Mouse (Mus musculus): Measurements from ENCODE around the gene Ppp2r5c.

Ppp2r5c gene

DNA sequence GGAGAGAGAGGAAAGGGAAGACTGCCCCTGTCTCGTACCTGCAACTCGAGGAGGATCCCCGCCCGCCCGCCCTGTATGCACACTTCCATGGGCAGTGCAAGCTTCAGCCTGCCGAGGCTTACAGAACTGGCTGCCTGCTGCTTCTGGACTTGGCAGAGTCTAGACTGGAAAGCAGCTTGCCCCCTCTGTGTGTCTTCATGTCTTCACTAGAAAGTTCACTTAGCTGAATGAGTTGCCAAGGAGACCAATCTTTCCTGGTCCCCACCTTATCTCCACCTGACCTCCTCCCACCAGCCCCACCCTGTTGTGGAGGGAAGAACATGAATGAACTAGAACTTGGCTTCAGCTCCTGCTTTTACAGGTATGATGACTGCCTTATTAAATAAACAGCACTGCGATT, 66.0 kb downstream of the Ppp2r5c start:
- no peak for DNase-seq

GRCm38 (mm10) chr12:110515676-110516075, 68.8 kb downstream of the Ppp2r5c start:
- no peak for DNase-seq

GRCm38 (mm10) chr12:110520236-110520987, 73.5 kb downstream of the Ppp2r5c start:
- no peak for DNase-seq

GRCm38 (mm10) chr12:110523526-110523925, 76.6 kb downstream of the Ppp2r5c start:
- DNase-seq: no peak

DNA sequence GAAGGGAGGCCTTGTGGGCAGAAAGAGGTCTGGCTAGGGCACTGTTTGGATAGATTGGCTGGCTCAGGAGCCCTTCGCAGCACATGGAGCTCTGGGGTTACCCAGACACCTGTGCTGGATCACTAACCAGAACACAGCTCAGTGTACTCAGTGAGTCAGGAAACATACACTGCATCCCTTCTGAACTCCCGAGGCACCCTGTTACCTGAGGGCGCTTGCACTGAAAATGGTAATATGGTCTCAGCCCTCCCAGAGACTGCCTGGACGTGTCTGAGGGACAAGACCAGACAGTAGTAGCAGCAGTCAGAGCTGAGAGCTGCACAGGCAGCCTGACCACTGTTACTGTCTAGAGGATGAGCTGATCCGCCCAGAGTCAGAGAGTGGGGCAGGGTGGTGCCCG, 85.8 kb downstream of the Ppp2r5c start:
- DNase-seq: no peak

DNA sequence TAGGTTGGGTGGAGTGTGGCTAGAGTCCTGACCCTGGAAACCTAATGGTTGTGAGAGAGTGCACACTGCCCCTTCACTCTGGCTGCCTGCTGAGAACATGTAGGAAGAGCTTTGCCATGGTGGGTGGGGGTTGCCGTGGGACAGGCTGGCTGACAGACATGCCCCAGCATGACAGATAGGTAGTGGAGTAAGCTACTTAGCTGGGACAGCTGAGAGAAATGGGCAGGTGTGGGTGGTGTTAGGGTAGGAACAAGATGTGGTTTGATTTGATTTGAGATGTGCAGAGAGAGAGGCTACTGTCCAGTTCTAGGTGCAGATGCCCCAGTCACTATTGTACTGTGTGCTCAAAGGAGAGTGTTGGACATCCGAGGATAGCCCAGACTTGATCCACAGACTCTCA, 86.2 kb downstream of the Ppp2r5c start:
- DNase-seq: no peak

DNA sequence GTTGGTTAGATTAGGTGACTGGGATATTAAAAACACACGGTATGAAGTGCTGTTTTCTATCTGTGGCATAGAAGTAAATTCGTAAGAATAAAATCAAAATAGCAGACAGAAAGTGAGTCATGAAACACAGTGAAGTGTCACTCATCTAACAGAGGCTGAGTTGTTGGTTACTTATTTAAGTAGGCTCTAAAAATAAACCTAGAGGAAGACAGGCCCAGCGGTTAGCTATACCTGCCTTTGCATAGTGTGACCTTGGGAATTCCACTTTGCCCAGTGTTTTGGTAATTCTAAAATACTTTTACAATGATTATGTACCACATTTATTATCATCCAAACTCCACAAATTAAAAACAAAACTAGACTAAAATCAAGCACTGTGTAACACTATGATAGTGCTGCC, 86.9 kb downstream of the Ppp2r5c start:
- no peak for DNase-seq

- DNase-seq: no peak
Measured at GRCm38 (mm10) chr12:110535361-110535760, 88.4 kb downstream of the Ppp2r5c start.

DNA sequence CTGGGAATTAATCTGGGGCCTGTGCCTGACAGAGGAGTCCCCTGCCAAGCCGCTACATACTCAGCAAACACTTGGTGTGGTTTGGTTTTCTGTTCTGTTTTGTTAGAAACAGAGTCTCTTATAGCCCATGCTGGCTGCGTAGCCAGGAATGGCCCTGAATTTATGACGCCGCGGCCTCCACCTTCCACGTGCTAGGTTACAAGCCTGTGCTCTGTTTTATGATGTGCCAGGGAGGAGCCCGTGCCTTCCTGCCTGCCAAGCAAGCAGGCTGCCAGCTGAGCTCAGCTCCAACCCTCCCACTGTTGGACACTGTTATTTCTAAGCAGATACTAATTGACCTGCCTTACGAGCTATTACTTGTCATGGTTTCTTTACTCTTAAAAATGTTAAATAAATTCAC, 90.8 kb downstream of the Ppp2r5c start:
- no peak for DNase-seq

DNA sequence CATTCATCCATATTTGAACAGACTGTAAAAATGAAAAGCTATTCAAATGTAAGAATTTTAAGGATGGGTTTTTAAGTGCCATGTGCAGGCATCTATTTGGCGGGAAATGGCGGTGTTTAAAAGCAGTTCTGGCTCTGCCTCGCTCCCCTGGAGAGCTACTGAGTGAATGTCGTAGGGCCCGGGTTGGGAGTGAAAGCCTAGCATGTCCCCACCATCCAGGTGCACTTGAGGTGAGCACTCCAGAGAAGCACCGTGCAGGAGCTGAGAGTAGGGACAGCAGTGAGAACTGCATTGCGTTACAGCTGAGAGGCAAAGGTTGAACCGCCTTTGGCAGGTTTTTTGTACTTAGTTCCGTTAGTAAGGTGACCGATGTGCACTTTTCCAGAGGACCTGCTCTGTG, 92.4 kb downstream of the Ppp2r5c start:
- DNase-seq: no peak

- DNase-seq: no peak
Measured at GRCm38 (mm10) chr12:110539798-110540197, 92.9 kb downstream of the Ppp2r5c start.

- no peak for DNase-seq
Measured at GRCm38 (mm10) chr12:110540273-110540672, 93.4 kb downstream of the Ppp2r5c start.

DNA sequence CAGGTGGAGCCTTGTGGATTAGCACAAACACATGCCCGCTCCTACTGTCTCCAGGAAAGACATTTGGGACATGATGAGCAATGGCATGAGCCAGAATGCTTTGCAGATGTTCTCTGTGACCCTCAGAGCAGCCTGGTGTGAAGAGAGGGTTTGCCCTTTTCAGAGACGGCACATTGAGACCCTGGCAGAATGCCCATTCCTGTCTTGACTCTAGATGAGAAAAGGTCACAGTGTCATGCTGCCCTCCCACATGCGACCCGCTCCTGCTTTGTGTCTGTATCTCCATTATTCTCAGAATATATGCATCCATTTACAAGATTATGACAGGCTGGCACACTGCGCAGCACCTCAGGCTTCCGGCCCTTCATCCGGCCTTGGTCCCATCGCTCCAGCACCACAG, 94.1 kb downstream of the Ppp2r5c start:
- DNase-seq: no peak

DNA sequence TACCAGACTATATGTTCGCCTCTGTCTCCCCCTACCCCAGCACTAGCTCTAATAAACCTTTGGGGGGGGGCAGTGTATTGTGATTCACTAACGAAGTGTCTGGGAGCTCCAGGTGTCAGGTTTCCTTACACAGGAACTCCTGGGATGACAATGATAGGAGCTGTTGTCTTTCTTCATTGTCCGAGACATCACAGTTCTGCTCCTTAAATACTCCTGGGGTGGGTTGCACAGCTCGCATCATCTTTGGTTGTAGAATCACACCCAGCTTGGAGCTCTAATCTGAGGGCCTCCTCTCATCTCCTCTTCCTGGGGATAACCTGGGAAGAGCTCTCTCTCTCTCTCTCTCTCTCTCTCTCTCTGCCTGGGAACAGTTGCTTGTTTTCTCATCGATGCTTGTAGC, 94.6 kb downstream of the Ppp2r5c start:
- no peak for DNase-seq

- DNase-seq: no peak
Measured at GRCm38 (mm10) chr12:110545040-110545701, 98.3 kb downstream of the Ppp2r5c start.

GRCm38 (mm10) chr12:110547573-110547972, 100.7 kb downstream of the Ppp2r5c start:
- DNase-seq: no peak

DNA sequence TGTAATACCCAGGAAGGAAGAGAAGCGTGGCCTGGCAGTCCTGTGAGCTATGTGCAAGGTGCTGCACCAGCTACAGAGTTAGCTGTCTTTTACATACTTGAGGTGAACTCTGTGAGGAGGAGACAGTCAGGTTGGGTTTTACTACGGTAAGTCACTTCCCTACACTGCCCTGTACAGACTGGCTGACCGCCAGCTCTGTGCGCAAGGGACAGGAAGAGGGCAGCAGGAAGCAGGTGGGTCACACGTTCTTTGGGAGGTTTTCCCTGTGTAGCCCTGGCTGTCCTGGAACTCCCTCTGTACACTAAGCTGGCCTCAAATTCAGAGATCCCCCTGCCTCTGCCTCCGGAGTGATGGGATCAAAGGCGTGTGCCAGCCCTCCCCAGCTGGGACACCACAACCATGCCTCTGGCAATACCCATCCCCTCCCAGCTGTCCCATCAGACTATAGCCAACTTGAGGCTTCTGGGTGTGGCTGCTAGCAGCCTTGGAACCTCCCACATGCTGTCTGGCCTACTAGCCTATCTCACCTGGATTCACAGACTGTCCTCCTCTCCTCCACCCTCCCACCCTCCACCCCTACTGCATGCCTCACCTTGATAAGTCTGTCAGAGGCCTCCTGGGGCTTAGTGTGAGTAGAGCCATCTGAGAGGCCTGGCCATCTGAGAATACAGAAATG, 102.7 kb downstream of the Ppp2r5c start:
- DNase-seq: no peak

DNA sequence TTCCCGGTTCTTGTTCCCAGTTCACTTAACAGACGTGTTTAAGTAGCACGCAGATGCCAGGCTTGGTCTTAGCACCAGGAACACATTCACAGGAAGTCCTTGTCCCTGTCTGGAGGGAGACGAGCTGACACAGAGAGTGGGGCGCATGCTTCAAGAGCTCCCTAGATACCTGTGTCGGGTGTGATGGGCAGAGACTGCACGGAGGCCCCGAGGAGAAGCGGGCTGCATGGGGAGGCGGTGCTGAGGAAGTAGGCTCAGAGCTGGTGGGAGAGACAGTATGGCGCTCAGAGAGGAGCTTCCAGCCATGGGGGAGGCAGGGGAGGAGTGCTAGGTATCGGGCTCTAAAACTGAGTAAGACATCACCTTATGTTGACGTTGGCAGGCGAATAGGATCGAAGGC, 103.4 kb downstream of the Ppp2r5c start:
- DNase-seq: no peak

DNA sequence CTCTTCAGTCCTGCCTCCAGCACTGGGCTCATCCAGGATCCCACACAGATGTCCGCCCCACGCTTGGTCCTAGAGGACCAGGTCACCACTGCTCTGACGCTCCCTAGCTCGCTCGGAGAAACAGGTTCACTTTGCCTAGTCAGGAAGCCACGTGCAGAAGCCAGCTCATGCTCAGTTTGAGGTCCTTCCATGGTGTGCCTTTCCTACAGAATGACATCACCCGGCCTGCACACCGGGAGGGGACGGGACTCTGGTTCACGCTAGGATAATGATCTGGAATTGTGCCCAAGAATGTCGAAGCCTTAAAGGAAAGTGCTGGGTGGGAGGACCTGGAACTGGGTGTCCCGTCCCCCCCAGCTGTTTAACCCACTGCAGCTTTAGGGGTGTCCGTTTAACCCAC, 105.2 kb downstream of the Ppp2r5c start:
- no peak for DNase-seq

GRCm38 (mm10) chr12:110553362-110553761, 106.4 kb downstream of the Ppp2r5c start:
- DNase-seq: no peak

- no peak for DNase-seq
Measured at GRCm38 (mm10) chr12:110555536-110556240, 108.8 kb downstream of the Ppp2r5c start.

DNA sequence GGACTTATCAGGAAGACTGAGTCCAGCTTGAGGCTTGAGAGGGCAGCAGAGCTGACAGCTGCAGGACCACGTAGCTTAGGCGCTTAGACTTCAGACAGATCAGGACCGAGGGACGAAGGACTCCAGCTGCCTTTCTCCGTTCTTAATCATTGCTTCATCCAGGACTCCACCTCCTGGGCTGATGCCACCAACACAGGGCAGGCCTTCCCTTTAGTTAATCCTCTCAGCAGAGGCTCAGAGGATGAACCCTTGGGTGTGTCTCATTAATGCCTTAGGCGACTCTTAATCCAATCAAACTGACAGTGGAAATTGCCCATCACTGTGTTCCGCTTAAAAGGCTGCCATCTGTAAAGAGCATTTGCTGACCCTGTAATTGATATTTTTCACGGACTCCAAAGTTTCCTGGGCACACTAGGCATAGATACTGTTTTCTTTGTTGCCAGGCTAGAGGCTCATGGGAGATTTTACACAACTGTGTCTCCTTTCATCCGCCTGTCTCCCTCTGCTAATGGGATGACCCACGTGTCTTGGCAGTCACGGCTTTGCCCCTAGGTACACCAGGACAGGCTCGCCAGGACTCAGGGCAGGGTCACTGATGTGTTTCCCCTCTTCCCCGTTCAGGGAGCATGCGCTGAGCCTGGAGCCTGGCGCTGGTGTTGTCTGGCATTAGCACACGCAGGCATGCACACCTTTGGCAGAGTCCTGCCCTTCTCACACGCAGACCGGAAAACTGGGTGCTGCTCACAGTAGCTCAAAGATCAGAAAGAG, 110.1 kb downstream of the Ppp2r5c start:
- no peak for DNase-seq

DNA sequence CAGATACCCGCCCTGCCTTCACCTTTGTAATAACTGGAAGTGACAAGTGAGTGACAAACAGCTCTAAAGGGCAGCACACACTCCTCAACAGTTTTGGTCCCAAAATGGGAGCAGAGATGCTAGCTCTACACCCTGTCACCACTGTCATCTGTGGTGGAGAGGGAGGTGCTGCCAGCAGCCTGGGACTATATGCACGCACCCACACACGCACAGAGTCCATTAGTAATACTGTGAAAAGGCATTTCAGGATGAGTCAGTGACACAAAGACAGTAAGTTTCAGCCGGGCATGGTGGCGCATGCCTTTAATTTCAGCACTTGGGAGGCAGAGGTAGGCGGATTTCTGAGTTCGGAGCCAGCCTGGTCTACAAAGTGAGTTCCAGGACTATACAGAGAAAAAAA, 111.3 kb downstream of the Ppp2r5c start:
- no peak for DNase-seq

All from thymus, postnatal 36 days (tissue).